Mouse (Mus musculus): Measurements from ENCODE around the gene Cyp27a1.

The Cyp27a1 gene

GRCm38 (mm10) chr1:74713099-74713858, at the start of gene Cyp27a1:
Gene Cyp27a1, plus strand, starts transcription at chr1:74713574.
- DNase-seq (ENCODE audit: low read depth), result no peak

GRCm38 (mm10) chr1:74665153-74665552, 48.2 kb upstream of the Cyp27a1 start:
- DNase-seq (ENCODE audit: low read depth), result no peak

- DNase-seq (ENCODE audit: low read depth), result no peak
Observed at GRCm38 (mm10) chr1:74668371-74668770, 45.0 kb upstream of the Cyp27a1 start.

GRCm38 (mm10) chr1:74672731-74673130, 40.6 kb upstream of the Cyp27a1 start:
- no peak for DNase-seq (ENCODE audit: low read depth)

- no peak for DNase-seq (ENCODE audit: low read depth)
Observed at GRCm38 (mm10) chr1:74676863-74677262, 36.5 kb upstream of the Cyp27a1 start.

- no peak for DNase-seq (ENCODE audit: low read depth)
Observed at GRCm38 (mm10) chr1:74677843-74678242, 35.5 kb upstream of the Cyp27a1 start.

GRCm38 (mm10) chr1:74687131-74687530, 26.2 kb upstream of the Cyp27a1 start:
- DNase-seq (ENCODE audit: low read depth), result no peak

- DNase-seq (ENCODE audit: low read depth), result no peak
Observed at GRCm38 (mm10) chr1:74693891-74694583, 19.3 kb upstream of the Cyp27a1 start.

- DNase-seq (ENCODE audit: low read depth), result no peak
Observed at GRCm38 (mm10) chr1:74695836-74696235, 17.5 kb upstream of the Cyp27a1 start.

GRCm38 (mm10) chr1:74697416-74697815, 16.0 kb upstream of the Cyp27a1 start:
- no peak for DNase-seq (ENCODE audit: low read depth)

- no peak for DNase-seq (ENCODE audit: low read depth)
Observed at GRCm38 (mm10) chr1:74698353-74698752, 15.0 kb upstream of the Cyp27a1 start.

- no peak for DNase-seq (ENCODE audit: low read depth)
Observed at GRCm38 (mm10) chr1:74698791-74699190, 14.6 kb upstream of the Cyp27a1 start.

- no peak for DNase-seq (ENCODE audit: low read depth)
Observed at GRCm38 (mm10) chr1:74702142-74702553, 11.2 kb upstream of the Cyp27a1 start.

- no peak for DNase-seq (ENCODE audit: low read depth)
Observed at GRCm38 (mm10) chr1:74704156-74704555, 9.2 kb upstream of the Cyp27a1 start.

- DNase-seq (ENCODE audit: low read depth), result no peak
Observed at GRCm38 (mm10) chr1:74705016-74705415, 8.4 kb upstream of the Cyp27a1 start.

GRCm38 (mm10) chr1:74709566-74709965, 3.8 kb upstream of the Cyp27a1 start:
- DNase-seq (ENCODE audit: low read depth), result no peak

GRCm38 (mm10) chr1:74712046-74712445, 1.3 kb upstream of the Cyp27a1 start:
- DNase-seq (ENCODE audit: low read depth), result no peak

GRCm38 (mm10) chr1:74712461-74713098, 794 bp upstream of the Cyp27a1 start:
- DNase-seq (ENCODE audit: low read depth), result no peak

GRCm38 (mm10) chr1:74713859-74714730, 721 bp downstream of the Cyp27a1 start:
- no peak for DNase-seq (ENCODE audit: low read depth)

- DNase-seq (ENCODE audit: low read depth), result no peak
Observed at GRCm38 (mm10) chr1:74714967-74715366, 1.6 kb downstream of the Cyp27a1 start.

GRCm38 (mm10) chr1:74715468-74715867, 2.1 kb downstream of the Cyp27a1 start:
- DNase-seq (ENCODE audit: low read depth), result no peak

- DNase-seq (ENCODE audit: low read depth), result no peak
Observed at GRCm38 (mm10) chr1:74715886-74716285, 2.5 kb downstream of the Cyp27a1 start.
